Mouse (Mus musculus) liver, embryonic 11.5 days (tissue): ENCODE results near the gene Neurog2. TPM values are rescaled to one million over a fixed set of nuclear protein-coding genes. Genes with fewer than 3 reads are reported as not detected.

Experiments
- ATAC-seq: fragments of 200-750 bp; cut with Nextera tagmentation; replicated peaks from 2 replicates; pipeline ENCODE4 v1.8.0; 2017; ENCODE audit warnings: moderate number of reproducible peaks, mild to moderate bottlenecking, moderate TSS enrichment, moderate library complexity; ENCODE audit not compliant: low FRiP score
- DNase-seq: peaks from one replicate; pipeline ENCODE4 v3.0.0-alpha.2; 2017; ENCODE audit warnings: low spot score
- H3K27ac ChIP-seq: fragments of 300-500 bp; sonication (generic); 2 replicates; pipeline ENCODE4 v1.5.1; 2014; ENCODE audit warnings: mild to moderate bottlenecking, low read depth, low read length, control low read depth
- H3K27me3 ChIP-seq: fragments of 300-500 bp; sonication (generic); replicated peaks from 2 replicates; pipeline ENCODE4 v1.6.1; 2014; ENCODE audit warnings: low read length, mixed read lengths; ENCODE audit not compliant: control insufficient read depth, insufficient read depth
- H3K36me3 ChIP-seq: fragments of 300-500 bp; sonication (generic); 2 replicates; pipeline ENCODE4 v1.6.1; 2014; ENCODE audit warnings: mild to moderate bottlenecking, low read length, moderate library complexity, mixed read lengths; ENCODE audit not compliant: control insufficient read depth, insufficient read depth
- H3K4me1 ChIP-seq: fragments of 300-500 bp; sonication (generic); replicated peaks from 2 replicates; pipeline ENCODE4 v1.6.1; 2014; ENCODE audit warnings: low read length, mixed read lengths; ENCODE audit not compliant: control insufficient read depth, insufficient read depth
- H3K4me2 ChIP-seq: fragments of 300-500 bp; sonication (generic); 2 replicates; pipeline ENCODE4 v1.6.1; 2014; ENCODE audit warnings: mild to moderate bottlenecking, control low read depth, moderate library complexity
- H3K4me3 ChIP-seq: fragments of 300-500 bp; sonication (generic); 2 replicates; pipeline ENCODE4 v1.5.1; 2014; ENCODE audit warnings: low read depth, low read length, control low read depth
- H3K9ac ChIP-seq: fragments of 300-500 bp; sonication (generic); 2 replicates; pipeline ENCODE4 v1.6.1; 2014; ENCODE audit warnings: low read depth, low read length, control low read depth
- H3K9me3 ChIP-seq: fragments of 300-500 bp; sonication (generic); 2 replicates; pipeline ENCODE4 v1.6.1; 2016; ENCODE audit warnings: low read length, inconsistent platforms, mixed read lengths; ENCODE audit not compliant: control insufficient read depth
- WGBS: fragments of 180-500 bp; shearing (Covaris S2); extraction: QIAGEN DNeasy Blood & Tissue Kit; methylation state at CpG from one replicate; pipeline ENCODE4 v1.1.7; 2014; 5-methylcytosine and 5-hydroxymethylcytosine counted together
- polyA plus RNA-seq: library from polyadenylated mRNA; unstranded; fragments of >200 nt; fragmentation: Nextera tagmentation; extraction: Ambion mirVana; gene quantifications from 2 replicates; pipeline ENCODE4 v1.2.1, GENCODE M21; 2014

Gene Neurog2
- polyA plus RNA-seq, 1 experiment from 2014 or later: not detected

GRCm38 (mm10) chr3:127639875-127640761 is 7.2 kb downstream of the Neurog2 start:
- Histone ChIP-seq H3K4me2 (no peak overlapping the region), H3K27ac (no peak overlapping the region), H3K4me1 (no peaks in the 10 kb centered on the region), H3K9ac (no peak overlapping the region), H3K27me3 (peaks cover 90% of the 10 kb centered on the region), H3K36me3 (no peaks in the 10 kb centered on the region), H3K4me3 (no peak overlapping the region), H3K9me3 (no peaks in the 10 kb centered on the region)
- peak; percentile 53; the same call in 1 of the 2 replicates for ATAC-seq
- DNase-seq: peak; percentile 75
- WGBS: 3% methylated on average over 36 of the region's 36 CpGs

GRCm38 (mm10) chr3:127640762-127641700 is 8.1 kb downstream of the Neurog2 start:
- H3K4me2 ChIP-seq: no peak overlapping the region
- H3K9ac ChIP-seq: no peak overlapping the region
- no peaks in the 10 kb centered on the region for H3K9me3 ChIP-seq
- no peak overlapping the region for H3K4me3 ChIP-seq
- peaks cover 90% of the 10 kb centered on the region for H3K27me3 ChIP-seq
- H3K4me1 ChIP-seq: no peaks in the 10 kb centered on the region
- H3K27ac ChIP-seq: no peak overlapping the region
- no peaks in the 10 kb centered on the region for H3K36me3 ChIP-seq
- WGBS: 7% methylated on average over 37 of the region's 37 CpGs
- ATAC-seq (no peak), DNase-seq (no peak)

- 16% methylated on average over 5 of the region's 5 CpGs for WGBS
- DNase-seq: no peak
These were observed 9.3 kb downstream of the Neurog2 start for GRCm38 (mm10) chr3:127642211-127642610.

GRCm38 (mm10) chr3:127646156-127646825 is 13.4 kb downstream of the Neurog2 start:
- no peaks in the 10 kb centered on the region for H3K4me1 ChIP-seq
- no peak for DNase-seq
- no peaks in the 10 kb centered on the region for H3K9me3 ChIP-seq
- H3K27ac ChIP-seq: no peak overlapping the region
- no peak overlapping the region for H3K4me2 ChIP-seq
- no peak overlapping the region for H3K9ac ChIP-seq
- no peak overlapping the region for H3K4me3 ChIP-seq
- peaks cover 50% of the 10 kb centered on the region for H3K27me3 ChIP-seq
- 64% methylated on average over 18 of the region's 18 CpGs for WGBS
- no peaks in the 10 kb centered on the region for H3K36me3 ChIP-seq
- ATAC-seq: no peak

More at GRCm38 (mm10) chr3:127642211-127642610, 9.3 kb downstream of the Neurog2 start:
- Histone ChIP-seq H3K9ac (no peak overlapping the region), H3K36me3 (no peaks in the 10 kb centered on the region), H3K4me1 (no peaks in the 10 kb centered on the region), H3K4me3 (no peak overlapping the region), H3K27ac (no peak overlapping the region), H3K27me3 (peaks cover 90% of the 10 kb centered on the region), H3K9me3 (no peaks in the 10 kb centered on the region), H3K4me2 (no peak overlapping the region)
- ATAC-seq: no peak

GRCm38 (mm10) chr3:127651742-127652653 is 19.1 kb downstream of the Neurog2 start:
- no peaks in the 10 kb centered on the region for H3K4me1 ChIP-seq
- H3K36me3 ChIP-seq: no peaks in the 10 kb centered on the region
- no peak overlapping the region for H3K9ac ChIP-seq
- H3K4me2 ChIP-seq: no peak overlapping the region
- DNase-seq (no peak), ATAC-seq (no peak)
- no peak overlapping the region for H3K27ac ChIP-seq
- H3K9me3 ChIP-seq: no peaks in the 10 kb centered on the region
- WGBS: 58% methylated on average over 7 of the region's 7 CpGs
- peaks cover 2% of the 10 kb centered on the region; the same call in 1 of the 2 replicates for H3K27me3 ChIP-seq
- no peak overlapping the region for H3K4me3 ChIP-seq

- ATAC-seq (no peak), DNase-seq (no peak)
- H3K9me3 ChIP-seq: no peaks in the 10 kb centered on the region
- no peak overlapping the region for H3K4me3 ChIP-seq
- H3K36me3 ChIP-seq: no peaks in the 10 kb centered on the region
- H3K27me3 ChIP-seq: no peaks in the 10 kb centered on the region
- H3K4me2 ChIP-seq: no peak overlapping the region
- 82% methylated on average over 7 of the region's 7 CpGs for WGBS
- H3K4me1 ChIP-seq: no peaks in the 10 kb centered on the region
- no peak overlapping the region for H3K27ac ChIP-seq
- H3K9ac ChIP-seq: no peak overlapping the region
These were observed 27.8 kb downstream of the Neurog2 start for GRCm38 (mm10) chr3:127660712-127661111.

- H3K9ac ChIP-seq: no peak overlapping the region
- H3K4me3 ChIP-seq: no peak overlapping the region
- H3K4me2 ChIP-seq: no peak overlapping the region
- H3K36me3 ChIP-seq: no peaks in the 10 kb centered on the region
- H3K27me3 ChIP-seq: no peaks in the 10 kb centered on the region
- no peaks in the 10 kb centered on the region for H3K4me1 ChIP-seq
- no peaks in the 10 kb centered on the region for H3K9me3 ChIP-seq
- WGBS: 77% methylated on average over 22 of the region's 22 CpGs
- DNase-seq: no peak
- no peak for ATAC-seq
- H3K27ac ChIP-seq: no peak overlapping the region
These were observed 29.0 kb downstream of the Neurog2 start for GRCm38 (mm10) chr3:127661646-127662531.
